Mouse (Mus musculus): ENCODE measurements at regions not wholly inside any gene's neighbourhood (a gene's known extent, or its start where the extent isn't known, plus 50 kb on each side); places are given as distances from the start of the nearest gene placed in this dataset.
"Not testable (repeated sequence)": the region's sequence is repeated elsewhere in the genome, so short reads cannot be mapped to it uniquely, and the experiment has no call there.

DNA sequence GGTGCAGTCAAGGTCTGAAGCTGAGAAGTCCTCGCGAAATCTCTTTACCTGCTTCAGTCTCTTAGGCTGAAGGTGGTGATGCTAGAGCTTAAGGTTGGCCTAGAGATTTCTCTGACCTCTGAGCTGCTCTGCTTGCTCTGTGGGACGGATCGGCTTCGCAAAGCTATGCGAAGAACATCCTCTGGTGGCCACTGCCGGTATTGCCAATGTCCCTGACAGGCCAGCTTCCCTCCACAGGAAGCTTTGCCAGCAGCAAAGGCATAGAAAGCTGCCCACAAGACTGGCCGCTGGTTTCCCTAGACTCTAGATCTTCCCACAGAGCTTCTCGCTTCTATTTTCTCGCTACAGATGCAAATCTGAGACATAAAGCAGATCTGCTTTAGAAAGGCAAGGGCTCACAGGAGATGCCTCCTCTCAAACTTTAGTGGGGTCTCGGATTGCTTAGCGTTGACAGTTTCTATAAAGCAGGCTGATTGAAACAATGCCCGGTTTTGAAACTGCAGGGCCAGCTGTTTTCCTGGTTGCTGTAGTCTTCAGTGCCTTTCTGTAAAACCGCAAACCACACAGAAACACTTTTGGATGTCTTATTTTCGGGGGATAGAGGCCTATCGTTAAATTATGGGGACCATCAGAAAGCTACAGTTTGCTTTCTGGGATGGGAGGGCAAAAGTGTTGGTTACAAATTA, 153.7 kb downstream of the Car8 start:
- peak; percentile 92 for DNase-seq (ENCODE audit: low spot score)

DNA sequence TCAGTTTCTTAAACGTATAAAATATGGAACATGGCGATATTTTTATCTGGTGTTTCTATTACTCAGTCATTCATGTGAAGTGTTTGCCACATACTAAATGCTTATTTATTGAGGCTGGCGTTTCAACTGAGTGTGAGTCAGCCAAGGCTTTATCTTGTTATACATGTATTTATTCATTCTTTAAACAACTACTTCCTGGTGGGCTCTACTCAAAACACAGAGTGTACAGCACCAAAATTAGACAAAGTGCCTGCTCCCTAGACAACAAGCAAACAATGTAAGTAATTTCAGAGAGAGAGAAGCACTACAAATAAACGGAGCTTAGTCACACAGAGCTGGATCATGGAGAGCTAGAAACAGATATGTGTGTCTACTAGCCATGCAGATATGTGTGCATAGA, 159.5 kb downstream of the Car8 start:
- DNase-seq (ENCODE audit: low spot score), result no peak

DNA sequence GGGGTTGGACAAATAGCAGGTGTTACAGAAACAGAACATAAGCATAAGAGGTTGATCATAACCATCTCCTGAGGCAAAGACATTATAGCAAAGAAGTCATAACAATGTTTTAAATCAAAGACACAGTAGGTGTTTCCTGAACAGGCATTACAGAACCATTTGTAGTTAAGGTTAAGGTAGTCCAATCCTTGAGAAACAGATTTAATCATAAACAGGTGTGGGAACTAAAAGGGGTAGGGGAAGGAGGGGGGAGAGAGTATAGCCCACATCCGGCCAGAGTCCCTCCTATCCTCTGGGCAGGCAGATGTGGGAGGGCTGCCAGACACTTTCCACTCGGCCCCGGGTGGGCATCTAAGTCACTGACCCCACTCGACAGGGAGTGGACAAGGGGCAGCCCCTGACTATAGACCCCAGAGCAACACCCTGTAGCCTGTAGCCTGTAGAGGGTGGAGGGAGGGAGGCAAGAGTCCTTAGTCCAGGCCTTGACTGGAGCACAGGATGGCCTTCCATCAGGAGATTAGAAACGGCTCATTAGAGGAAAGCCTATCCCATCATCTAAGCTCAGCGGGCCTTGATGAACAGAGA, 165.8 kb downstream of the Car8 start:
- no peak for DNase-seq (ENCODE audit: low spot score)

DNA sequence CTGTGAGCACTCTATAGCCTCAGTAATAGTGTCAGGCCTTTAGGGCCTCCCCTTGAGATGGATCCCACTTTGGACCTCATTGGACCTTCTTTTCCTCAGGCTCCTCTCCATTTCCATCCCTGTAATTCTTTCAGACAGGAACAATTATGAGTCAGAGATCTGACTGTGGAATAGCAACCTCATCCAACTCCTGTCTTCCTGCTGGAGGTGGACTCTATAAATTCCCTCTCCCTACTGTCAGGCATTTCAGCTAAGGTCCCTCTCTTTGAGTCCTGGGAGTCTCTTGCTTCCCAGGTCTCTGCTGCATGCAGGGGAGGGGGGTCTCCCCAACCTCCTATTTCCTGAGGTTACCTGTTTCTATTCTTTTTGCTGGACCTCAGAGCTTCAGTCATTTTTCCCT, 168.1 kb downstream of the Car8 start:
- DNase-seq (ENCODE audit: low spot score), result not testable (repeated sequence)

DNA sequence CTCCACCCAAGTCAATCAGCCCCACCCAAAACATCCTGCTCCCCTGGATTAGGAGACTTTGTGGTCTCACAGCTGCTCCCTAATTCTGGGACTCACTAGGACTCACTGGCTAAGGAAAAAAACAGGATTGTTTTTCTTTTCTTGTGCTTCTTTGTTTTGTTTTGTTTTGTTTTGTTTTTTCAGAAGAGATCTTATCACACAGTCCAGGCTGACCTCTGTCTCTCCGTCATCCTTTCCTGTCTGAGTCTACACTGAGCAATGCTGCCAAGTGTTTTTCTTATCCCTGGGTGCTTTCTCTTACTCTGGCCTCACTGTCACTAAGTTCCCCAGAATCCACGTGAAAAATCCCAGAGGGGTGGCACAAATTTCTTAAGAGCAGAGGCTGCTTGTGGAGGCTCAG, 170.8 kb downstream of the Car8 start:
- no peak for DNase-seq (ENCODE audit: low spot score)

DNA sequence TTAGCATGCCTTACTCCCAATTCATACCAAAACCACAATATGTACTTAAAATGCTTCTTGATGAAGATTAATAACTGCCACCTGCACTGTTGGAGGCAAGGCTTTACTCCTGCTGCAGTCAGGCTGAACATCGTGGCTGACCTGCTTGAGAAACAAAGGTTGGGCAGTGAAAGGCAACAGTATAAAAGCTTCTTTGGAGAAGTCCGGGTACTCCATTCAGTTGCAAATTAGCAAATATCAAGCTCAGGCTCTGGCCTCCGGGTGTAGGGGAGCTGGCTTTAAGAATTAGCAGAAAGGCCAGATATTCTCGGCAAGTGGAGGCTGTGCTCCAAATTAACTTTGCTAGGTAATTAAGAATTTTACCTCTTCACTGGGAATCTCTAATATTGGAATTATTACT, 197.1 kb downstream of the Car8 start:
- no peak for DNase-seq (ENCODE audit: low spot score)

- DNase-seq (ENCODE audit: low spot score), result no peak
Observed at GRCm38 (mm10) chr4:8037863-8038262, 201.0 kb downstream of the Car8 start.

DNA sequence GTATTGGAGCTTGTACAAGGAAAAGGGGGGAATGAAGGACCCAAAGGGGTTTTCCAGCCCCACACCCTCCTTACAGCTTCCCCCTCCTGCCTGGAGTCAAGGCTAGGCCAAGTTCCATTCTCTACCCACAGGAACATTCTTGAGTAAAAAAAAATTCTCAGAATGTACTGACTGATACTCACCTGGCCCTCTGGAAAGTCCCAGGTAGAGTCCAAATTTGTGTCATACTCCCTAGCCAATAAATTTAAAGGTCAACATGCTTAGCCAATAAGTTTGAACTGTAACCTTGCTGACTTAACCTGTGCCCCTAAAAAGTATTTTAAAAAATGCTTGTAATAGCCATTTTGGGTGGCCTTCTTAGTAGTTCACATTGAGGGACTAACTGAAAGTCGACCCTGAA, 205.4 kb downstream of the Car8 start:
- DNase-seq (ENCODE audit: low spot score), result not testable (repeated sequence)

GRCm38 (mm10) chr4:8005155-8005554, 233.7 kb downstream of the Car8 start:
- DNase-seq (ENCODE audit: low spot score), result peak; percentile 82

GRCm38 (mm10) chr4:7997575-7997953, 241.3 kb downstream of the Car8 start:
- DNase-seq (ENCODE audit: low spot score), result no peak

DNA sequence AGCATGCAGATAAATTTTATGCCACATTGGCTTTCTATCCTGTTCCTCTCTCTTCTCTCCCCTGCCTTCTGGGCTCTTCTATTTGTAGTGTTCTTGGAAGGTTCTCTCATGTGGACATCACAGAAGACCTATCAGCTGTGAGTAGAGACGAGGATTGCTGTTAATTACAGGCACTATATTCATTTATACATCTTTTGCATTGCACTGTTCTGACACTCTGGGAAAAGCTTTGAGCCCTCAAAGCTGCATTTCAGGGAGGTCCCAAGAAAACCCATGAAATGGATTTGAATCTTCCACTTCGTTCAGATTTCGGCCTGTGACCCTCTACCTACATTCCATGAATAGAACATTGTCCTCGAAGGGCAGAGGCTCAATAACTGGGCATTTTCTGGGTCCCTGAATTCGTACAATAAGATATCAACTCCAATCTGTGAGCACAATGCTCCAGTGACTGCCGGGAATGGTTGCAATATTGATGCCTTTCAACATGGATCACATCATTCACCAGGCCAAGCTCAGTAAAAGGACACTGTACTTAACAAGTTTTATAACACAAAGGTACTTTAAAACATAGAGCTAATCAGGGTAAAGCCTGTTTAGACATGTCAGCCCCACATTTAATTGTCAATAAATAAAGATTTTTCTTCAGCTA, 241.8 kb downstream of the Car8 start:
- DNase-seq (ENCODE audit: low spot score), result peak; percentile 90

DNA sequence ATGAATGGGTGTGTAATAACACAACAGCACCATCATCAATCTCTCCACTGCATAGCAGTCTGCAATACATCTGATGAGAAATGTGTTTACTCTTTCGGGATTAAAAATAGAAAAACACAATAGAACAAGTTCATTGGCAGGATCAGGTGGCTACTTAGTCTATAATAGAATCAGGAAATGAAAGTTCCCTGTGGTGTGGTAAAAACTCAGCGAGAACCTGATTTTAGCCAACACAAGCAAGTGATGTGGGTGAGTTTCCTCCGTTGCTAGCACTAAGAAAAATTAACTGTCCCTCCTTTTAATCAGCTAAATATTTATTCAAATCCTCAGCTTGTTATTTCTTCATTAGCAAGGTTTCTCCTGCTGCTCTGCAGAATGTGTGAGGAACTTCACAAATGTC, 245.9 kb downstream of the Car8 start:
- DNase-seq (ENCODE audit: low spot score), result no peak

DNA sequence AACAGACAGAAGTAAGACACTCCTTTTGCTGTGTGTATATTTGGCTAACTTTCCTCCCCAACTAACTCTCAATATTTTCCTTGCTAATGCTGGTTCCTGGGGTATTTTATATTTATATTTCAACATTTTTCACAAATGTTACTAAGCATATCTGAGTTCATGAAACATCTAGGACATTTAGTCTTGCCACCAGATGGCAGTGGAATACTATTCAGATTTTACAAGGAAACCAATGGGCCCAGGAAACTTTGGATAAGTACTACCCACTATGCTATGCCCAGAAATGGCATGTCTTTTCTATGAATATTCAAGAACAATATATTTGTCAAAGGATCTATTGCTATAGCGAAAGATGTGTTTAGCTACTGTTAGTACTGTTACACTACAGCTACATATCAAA, 251.1 kb downstream of the Car8 start:
- peak; percentile 45 for DNase-seq (ENCODE audit: low spot score)

DNA sequence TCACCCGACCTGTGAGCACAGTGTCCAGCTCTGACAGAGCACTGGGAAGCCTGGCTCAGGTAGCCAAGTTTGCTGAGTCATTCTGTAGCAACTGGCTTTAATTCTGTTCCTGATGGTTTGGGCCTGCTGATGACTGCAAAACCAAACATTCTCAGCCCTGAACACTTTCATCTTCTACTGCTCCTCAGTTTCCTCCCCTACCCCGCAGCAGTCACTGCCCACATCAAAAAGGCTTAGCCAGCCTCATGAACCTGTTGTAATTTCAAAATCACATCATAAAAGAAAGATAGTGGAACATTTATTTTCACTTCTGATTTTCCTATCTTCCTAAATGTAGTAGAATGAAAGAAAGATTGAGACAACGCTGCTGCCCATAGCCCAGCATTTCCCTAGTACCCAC, 251.5 kb downstream of the Car8 start:
- DNase-seq (ENCODE audit: low spot score), result no peak

- peak; percentile 32 for DNase-seq (ENCODE audit: low spot score)
Observed at GRCm38 (mm10) chr4:7984814-7985213, 254.0 kb downstream of the Car8 start.

DNA sequence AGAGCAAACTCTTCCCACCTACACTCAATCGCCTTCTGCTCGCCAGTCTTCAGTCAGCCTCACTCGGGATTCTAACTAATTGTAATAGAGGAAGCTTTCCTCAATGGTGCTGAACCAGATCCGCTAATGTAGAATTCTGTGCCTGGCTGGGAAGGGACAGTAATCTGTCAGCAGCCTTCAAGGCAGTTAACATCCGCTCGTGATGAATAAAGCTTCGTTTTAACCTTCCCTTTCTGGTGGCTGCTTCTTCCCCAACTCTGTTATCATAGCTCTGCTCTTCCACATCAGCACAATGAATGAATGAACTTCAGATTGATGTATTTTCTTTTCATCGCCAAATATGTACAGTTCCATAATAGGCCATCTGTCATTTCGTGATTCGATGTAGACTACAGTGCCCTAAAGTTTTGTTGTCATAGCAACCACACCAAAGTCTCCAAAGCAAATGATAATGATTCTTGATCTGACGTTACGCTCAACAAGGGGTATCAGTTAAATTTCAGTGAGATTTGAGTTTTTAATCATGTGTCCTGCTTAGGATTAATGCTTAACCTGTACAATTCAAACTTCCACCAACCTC, 259.0 kb downstream of the Car8 start:
- no peak for DNase-seq (ENCODE audit: low spot score)

DNA sequence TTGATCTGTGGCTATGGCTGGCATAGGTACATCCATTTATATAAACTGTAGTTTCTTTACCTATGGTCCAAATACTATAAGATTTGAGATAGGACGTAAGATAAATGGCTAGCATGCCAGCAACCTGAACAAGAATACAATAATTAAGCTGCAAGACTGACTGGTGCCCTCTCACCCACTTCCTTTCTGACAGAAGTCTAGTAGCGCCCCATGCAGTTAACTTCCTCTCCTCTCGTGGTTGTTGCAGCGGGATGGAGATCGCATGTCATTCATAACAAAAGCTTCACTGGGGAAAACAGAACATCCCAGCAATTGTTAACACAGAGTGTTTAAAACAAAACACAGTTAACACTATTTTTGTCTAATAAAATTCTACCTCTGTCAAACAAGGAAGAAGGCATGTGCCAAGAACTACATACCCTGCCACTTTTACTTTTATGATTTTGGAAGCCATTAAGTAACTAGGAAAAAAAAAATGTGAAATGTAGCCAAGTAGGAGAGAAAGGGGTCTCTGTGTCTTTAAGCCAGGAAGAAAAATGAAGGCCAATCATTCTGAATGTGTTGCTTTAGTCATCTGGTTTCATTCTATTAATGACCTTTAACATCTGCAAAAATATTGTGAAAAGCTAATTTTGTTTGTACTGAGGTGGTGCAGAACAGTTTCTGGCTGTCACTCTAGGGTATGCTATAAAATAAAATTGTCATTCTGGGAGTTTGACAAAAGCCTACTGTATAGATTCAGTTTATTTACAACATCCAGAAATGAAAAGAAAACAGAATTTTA, 261.0 kb downstream of the Car8 start:
- DNase-seq (ENCODE audit: low spot score), result no peak

GRCm38 (mm10) chr4:7970272-7970671, 268.6 kb downstream of the Car8 start:
- peak; percentile 15 for DNase-seq (ENCODE audit: low spot score)

- DNase-seq (ENCODE audit: low spot score), result no peak
Observed at GRCm38 (mm10) chr4:7965663-7966062, 273.2 kb downstream of the Car8 start.

DNA sequence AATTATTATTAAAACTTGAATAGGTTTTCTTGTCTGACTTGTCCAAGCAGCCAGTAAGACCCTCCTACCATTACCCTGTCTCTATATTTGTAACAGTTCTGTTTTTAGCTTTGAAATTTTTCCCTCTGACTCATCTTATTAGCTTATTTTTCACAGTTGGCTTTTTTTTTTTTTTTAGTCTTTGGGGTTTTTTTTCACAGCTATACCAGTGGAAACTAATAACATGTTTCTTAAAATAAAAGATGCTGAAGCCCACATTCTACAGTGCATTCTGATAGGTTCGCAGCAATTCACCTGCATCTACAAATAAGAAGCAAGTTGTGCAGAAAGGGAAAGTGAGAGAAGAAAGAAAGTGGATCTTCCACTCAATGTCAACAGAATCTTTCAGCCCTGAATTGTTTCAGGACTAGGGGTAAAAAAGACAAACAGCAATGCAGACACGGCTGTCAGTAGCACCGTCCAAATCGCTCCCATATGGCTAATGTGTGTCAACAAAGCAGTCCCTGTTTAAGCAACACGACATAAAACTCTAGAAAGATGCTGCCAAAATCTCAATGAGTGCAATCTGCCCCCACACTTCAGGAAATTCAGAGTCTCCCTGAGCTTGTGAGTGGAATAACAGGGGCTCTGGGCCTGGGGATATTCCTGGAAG, 277.2 kb downstream of the Car8 start:
- DNase-seq (ENCODE audit: low spot score), result no peak

- DNase-seq (ENCODE audit: low spot score), result no peak
Observed at GRCm38 (mm10) chr4:7960335-7960734, 278.5 kb downstream of the Car8 start.

DNA sequence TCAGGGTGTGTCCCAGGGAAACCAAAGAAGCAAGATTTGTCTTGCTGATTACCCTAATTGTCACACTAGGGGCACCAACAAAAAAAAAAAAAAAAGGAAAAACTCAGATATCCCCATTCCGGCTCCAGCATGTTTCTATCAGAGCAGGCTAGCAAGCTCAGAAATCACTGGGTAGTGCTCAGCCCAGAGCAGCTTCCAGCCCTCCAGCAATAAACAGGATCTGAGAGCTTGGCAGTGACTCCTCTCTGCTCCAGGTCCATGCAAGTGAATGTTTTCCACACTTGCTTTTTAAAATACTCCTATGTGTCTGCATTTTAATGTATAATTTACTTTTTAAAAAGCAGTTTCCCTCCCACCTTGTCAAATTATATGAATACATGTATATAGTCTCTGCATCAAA, 290.8 kb downstream of the Car8 start:
- no peak for DNase-seq (ENCODE audit: low spot score)
